Mouse (Mus musculus): ENCODE results near the gene Apopt1. TPM values are rescaled to one million over a fixed set of nuclear protein-coding genes. Genes with fewer than 3 reads are reported as not detected.

The Apopt1 gene
- polyA plus RNA-seq, 1 experiment = 35.4 TPM

- DNase-seq (ENCODE audit: low read depth) = no peak
Observed at GRCm38 (mm10) chr12:111682003-111682402, 31.1 kb upstream of the Apopt1 start.

GRCm38 (mm10) chr12:111682806-111683205 is 30.3 kb upstream of the Apopt1 start:
- no peak for DNase-seq (ENCODE audit: low read depth)
- TF ChIP-seq CTCF (IDR thresholded peaks at IDR 0.05; ENCODE audit: borderline replicate concordance, extremely low read depth, insufficient read depth, insufficient read length) (no peak), POLR2A (IDR thresholded peaks at IDR 0.05; ENCODE audit: borderline replicate concordance, extremely low read depth, insufficient read depth, insufficient read length, poor library complexity, severe bottlenecking) (no peak)

More at GRCm38 (mm10) chr12:111682003-111682402, 31.1 kb upstream of the Apopt1 start:
- TF ChIP-seq POLR2A (IDR thresholded peaks at IDR 0.05; ENCODE audit: borderline replicate concordance, extremely low read depth, insufficient read depth, insufficient read length, poor library complexity, severe bottlenecking) (no peak), CTCF (IDR thresholded peaks at IDR 0.05; ENCODE audit: borderline replicate concordance, extremely low read depth, insufficient read depth, insufficient read length) (no peak)

GRCm38 (mm10) chr12:111686390-111686789 is 26.7 kb upstream of the Apopt1 start:
- TF ChIP-seq POLR2A (IDR thresholded peaks at IDR 0.05; ENCODE audit: borderline replicate concordance, extremely low read depth, insufficient read depth, insufficient read length, poor library complexity, severe bottlenecking) = no peak
- TF ChIP-seq CTCF (IDR thresholded peaks at IDR 0.05; ENCODE audit: borderline replicate concordance, extremely low read depth, insufficient read depth, insufficient read length) = no peak
- no peak for DNase-seq (ENCODE audit: low read depth)

GRCm38 (mm10) chr12:111687350-111688068 is 25.6 kb upstream of the Apopt1 start:
- DNase-seq (ENCODE audit: low read depth) = peak; percentile 90
- TF ChIP-seq POLR2A (IDR thresholded peaks at IDR 0.05; ENCODE audit: borderline replicate concordance, extremely low read depth, insufficient read depth, insufficient read length, poor library complexity, severe bottlenecking) = no peak
- no peak for TF ChIP-seq CTCF (IDR thresholded peaks at IDR 0.05; ENCODE audit: borderline replicate concordance, extremely low read depth, insufficient read depth, insufficient read length)

GRCm38 (mm10) chr12:111688069-111688428 is 25.0 kb upstream of the Apopt1 start:
- TF ChIP-seq POLR2A (IDR thresholded peaks at IDR 0.05; ENCODE audit: borderline replicate concordance, extremely low read depth, insufficient read depth, insufficient read length, poor library complexity, severe bottlenecking) = no peak
- TF ChIP-seq CTCF (IDR thresholded peaks at IDR 0.05; ENCODE audit: borderline replicate concordance, extremely low read depth, insufficient read depth, insufficient read length) = no peak
- no peak for DNase-seq (ENCODE audit: low read depth)

GRCm38 (mm10) chr12:111689426-111689825 is 23.6 kb upstream of the Apopt1 start:
- DNase-seq (ENCODE audit: low read depth) = no peak
- TF ChIP-seq CTCF (IDR thresholded peaks at IDR 0.05; ENCODE audit: borderline replicate concordance, extremely low read depth, insufficient read depth, insufficient read length) (no peak), POLR2A (IDR thresholded peaks at IDR 0.05; ENCODE audit: borderline replicate concordance, extremely low read depth, insufficient read depth, insufficient read length, poor library complexity, severe bottlenecking) (no peak)

- DNase-seq (ENCODE audit: low read depth) = peak; percentile 87
- no peak for TF ChIP-seq POLR2A (IDR thresholded peaks at IDR 0.05; ENCODE audit: borderline replicate concordance, extremely low read depth, insufficient read depth, insufficient read length, poor library complexity, severe bottlenecking)
- TF ChIP-seq CTCF (IDR thresholded peaks at IDR 0.05; ENCODE audit: borderline replicate concordance, extremely low read depth, insufficient read depth, insufficient read length) = no peak
Observed at GRCm38 (mm10) chr12:111691346-111691872, 21.7 kb upstream of the Apopt1 start.

- DNase-seq (ENCODE audit: low read depth) = peak; percentile 52
- TF ChIP-seq POLR2A (IDR thresholded peaks at IDR 0.05; ENCODE audit: borderline replicate concordance, extremely low read depth, insufficient read depth, insufficient read length, poor library complexity, severe bottlenecking) = no peak
- TF ChIP-seq CTCF (IDR thresholded peaks at IDR 0.05; ENCODE audit: borderline replicate concordance, extremely low read depth, insufficient read depth, insufficient read length) = no peak
Observed at GRCm38 (mm10) chr12:111692899-111693298, 20.2 kb upstream of the Apopt1 start.

- peak; percentile 98 for DNase-seq (ENCODE audit: low read depth)
- TF ChIP-seq CTCF (IDR thresholded peaks at IDR 0.05; ENCODE audit: borderline replicate concordance, extremely low read depth, insufficient read depth, insufficient read length) = no peak
- TF ChIP-seq POLR2A (IDR thresholded peaks at IDR 0.05; ENCODE audit: borderline replicate concordance, extremely low read depth, insufficient read depth, insufficient read length, poor library complexity, severe bottlenecking) = no peak
Observed at GRCm38 (mm10) chr12:111693341-111694270, 19.5 kb upstream of the Apopt1 start.

- DNase-seq (ENCODE audit: low read depth) = no peak
- TF ChIP-seq POLR2A (IDR thresholded peaks at IDR 0.05; ENCODE audit: borderline replicate concordance, extremely low read depth, insufficient read depth, insufficient read length, poor library complexity, severe bottlenecking) = no peak
- TF ChIP-seq CTCF (IDR thresholded peaks at IDR 0.05; ENCODE audit: borderline replicate concordance, extremely low read depth, insufficient read depth, insufficient read length) = no peak
Observed at GRCm38 (mm10) chr12:111694271-111694781, 18.7 kb upstream of the Apopt1 start.

Measured in brain, embryonic 14.5 days (tissue).